Mouse (Mus musculus): ENCODE data around the gene Gzmm.

Gene Gzmm

DNA sequence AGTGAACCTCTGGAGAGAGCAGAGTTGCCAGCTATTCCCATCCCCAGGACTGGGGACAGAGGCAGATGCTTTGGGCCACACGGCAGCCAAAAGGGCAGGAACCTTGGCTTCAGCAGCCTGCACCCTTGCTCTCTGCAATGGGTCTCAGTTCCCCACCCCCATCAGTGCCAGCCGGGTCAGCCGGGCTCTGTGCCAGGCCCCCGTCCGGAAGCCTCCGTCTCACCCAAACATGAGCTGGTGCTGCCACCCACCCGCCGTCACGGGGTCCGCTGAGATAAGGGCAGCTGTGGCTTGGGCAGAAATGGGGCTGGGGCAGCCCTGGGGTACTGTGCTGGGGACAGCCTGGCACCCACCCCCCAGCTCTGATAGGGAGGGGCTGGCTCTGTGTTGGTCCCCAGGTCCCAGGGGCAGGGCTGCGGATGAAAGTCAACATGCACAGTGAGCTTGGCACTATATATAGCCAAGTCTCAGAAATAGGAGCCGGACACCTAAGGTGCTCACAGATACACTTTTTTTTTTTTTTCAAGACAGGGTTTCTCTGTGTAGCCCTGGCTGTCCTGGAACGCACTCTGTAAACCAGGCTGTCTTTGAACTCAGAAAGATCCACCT is 40.6 kb downstream of the Gzmm start:
- DNase-seq, result no peak

DNA sequence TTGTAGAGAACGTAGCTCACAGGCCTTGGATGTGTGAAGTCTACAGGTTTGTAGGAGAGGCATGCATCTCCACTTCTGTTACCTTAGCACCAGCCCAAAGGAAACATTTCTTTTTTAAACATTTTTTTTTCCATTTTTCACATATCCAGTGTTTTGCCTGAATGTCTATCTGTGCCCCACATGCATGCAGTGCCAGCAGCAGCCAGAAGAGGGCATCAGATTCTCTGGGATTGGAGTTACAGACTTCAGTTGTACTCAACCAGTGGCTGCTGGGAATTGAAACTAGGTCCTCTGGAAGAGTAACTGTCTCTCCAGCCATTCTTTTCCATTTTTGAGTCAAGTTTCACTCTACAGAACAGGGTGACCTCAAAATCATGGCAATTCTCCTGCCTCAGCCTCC is 43.7 kb downstream of the Gzmm start:
- peak; percentile 77 for DNase-seq

DNA sequence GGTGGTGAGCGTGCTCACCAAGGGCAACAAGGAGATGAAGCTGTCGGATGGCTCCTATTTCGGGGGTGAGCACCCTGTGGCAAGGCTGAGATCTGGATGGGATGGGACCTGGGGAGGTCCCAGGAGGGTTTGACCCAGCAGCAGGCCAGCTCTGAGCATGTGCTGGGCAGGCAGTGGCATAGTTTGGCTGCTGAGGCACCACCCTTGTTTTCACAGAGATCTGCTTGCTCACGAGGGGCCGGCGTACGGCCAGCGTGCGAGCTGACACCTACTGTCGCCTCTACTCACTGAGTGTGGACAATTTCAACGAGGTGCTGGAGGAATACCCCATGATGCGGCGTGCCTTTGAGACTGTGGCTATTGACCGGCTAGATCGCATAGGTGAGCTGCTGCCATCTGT is 45.0 kb downstream of the Gzmm start:
- DNase-seq, result no peak

DNA sequence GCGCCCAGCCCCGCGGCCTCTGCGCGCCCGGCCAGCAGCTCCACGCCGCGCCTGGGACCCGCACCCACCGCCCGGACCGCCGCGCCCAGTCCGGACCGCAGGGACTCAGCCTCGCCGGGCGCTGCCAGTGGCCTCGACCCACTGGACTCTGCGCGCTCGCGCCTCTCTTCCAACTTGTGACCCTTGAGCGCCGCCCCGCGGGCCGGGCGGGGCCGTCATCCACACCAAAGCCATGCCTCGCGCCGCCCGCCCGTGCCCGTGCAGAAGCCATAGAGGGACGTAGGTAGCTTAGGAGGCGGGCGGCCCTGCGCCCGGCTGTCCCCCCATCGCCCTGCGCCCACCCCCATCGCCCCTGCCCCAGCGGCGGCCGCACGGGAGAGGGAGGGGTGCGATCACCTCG is 46.5 kb downstream of the Gzmm start:
- no peak for DNase-seq

DNA sequence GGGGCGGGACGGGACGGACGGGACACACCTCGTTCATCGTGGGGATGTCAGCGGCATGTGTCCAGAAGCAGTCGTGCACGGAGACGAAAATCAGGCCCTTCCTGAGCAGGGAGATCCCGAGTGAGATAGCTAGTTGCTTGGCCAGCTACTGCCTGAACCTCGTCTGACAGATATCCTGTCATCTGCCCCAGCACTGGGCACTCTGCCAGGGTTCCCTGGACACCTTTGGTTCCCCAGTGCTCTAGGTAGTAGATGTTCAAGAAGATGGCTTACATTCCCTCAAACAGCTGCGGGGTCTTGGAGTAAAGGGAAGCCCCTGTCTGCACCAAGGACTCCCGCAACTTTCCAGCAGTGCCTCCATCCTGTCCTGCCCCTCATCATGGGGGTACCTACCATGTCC is 47.9 kb downstream of the Gzmm start:
- no peak for DNase-seq

DNA sequence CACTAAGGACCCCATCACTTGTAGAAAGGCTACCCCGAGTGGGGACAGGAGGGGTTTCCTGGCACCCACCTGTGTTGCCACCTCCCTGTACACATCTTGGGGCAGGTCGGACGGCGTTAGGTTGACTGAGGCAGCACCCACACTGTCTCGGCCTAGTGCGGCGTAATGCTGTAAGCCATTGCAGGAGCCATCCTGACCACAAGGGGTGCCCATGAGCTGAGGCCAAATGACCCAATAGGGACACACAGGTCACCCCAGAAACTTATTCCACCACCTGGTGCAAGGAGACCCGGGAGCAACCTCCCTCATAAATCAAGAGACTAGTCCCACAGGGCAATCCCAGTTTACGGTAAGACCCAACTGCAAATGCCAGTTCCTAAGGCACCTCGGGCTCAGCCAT is 49.4 kb downstream of the Gzmm start:
- peak; percentile 67 for DNase-seq

DNA sequence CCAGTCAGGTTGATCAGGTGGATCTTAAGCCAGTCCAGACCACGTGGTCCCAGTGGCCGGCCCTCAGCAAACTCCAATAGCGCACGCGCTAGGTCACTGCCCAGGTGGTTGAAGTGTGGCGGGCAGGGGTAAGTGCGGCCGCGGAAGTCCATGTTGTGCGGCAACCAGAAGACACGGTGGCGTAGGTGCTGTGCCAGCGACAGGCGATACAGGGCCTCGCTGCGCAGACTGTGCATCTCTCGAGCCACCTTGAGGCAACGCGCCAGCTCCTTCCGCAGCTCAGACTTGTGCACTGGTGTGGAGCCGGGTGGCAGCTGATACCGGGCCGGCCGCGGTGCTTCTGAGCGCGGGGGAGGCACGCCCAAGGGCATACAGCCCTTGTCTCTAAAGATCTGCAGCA is 50.4 kb downstream of the Gzmm start:
- DNase-seq, result no peak

DNA sequence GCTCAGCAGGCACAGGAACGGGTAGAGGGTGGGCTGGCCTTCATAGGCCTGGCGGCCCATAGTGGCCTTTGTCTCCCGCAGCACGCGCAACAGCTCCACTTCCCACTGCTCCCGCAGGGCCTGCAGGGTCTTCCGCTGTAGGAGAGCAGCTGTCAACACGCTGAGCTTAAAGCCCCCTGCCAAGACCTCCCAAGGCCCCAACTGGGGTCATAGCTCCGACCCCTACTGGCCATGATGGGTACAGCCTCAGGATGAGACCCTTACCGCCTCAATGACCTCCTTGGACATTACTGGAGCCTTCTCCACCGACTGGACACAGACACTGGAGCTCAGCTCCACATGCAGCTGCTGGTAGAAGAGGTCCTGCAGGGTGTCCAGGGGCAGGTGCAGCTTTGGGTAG is 52.0 kb downstream of the Gzmm start:
- no peak for DNase-seq

DNA sequence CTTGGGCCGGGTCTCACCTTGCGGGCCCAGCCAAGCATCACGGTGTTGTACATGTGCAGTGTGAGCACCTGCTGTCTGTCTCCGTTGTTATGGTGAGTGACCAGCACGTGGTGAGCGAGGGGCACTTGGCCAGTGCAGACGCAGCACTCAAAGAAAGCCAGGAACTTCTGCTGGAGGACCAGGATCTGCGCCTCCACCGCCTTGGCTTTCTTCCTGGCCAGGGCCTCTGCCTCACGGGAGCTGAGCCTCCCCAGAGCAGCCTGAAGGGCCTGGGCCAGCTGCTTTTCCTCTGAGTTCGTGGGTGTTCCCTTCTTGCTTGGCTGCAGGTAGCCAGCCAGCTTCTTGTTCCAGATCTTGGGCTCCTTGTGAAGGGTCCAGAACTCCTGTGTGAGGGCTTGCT is 54.3 kb downstream of the Gzmm start:
- no peak for DNase-seq

DNA sequence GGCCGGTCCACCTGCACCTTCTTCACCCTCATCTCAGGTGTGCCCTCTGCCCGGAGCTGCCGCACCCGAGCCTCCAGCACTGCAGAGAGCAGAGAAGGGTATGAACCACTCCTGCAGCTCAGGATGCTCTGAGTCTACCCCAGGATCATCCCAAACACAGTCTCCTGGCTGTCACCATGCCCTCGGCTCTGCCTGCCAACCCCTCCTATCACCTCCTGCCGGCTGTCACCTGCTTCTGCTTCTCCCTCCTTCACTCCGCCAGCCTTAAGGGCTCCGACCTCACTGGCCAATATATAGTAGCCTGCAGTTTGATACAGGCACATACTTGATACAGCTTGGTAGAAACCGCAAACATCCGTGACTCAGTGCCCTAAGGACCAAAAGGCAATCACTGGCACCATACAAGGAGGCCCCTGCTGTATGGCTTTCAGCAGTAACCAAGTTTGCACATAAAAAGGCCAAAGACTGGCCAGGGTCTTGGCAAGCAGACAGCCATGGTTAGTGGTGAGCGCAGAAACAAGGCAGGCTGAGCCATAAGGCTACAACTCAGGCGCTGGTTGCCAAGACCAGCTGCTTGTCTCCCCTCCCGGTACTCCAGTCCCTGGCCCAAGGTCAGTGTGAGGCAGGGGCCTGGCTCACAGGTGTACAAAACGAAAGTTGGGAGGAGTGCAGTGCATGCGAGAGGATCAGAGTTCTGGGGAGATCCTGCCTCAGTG is 55.0 kb downstream of the Gzmm start:
- DNase-seq, result no peak

Measured in thymus, postnatal 4 days (tissue).